Mouse (Mus musculus): ENCODE measurements around the gene Grid1.

Gene Grid1

DNA sequence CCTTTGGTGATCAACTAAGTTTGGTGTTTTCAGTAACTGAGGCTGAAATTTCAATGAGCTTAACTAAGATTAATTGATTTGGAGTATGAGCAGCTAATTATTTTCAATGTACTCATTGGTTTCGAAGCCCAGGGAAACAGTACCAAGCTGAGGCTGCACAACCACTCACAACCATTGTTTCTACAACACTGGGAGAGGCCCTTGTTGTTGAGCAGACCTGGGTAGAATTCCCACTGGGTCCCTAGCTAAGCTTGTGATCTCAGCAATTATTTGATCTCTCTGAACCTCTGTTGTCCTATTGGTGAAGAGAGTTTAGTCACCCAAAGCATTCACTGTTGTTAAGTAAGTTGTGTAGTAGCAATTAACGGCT is 293.4 kb downstream of the Grid1 start:
- DNase-seq (ENCODE audit: low spot score), result no peak

DNA sequence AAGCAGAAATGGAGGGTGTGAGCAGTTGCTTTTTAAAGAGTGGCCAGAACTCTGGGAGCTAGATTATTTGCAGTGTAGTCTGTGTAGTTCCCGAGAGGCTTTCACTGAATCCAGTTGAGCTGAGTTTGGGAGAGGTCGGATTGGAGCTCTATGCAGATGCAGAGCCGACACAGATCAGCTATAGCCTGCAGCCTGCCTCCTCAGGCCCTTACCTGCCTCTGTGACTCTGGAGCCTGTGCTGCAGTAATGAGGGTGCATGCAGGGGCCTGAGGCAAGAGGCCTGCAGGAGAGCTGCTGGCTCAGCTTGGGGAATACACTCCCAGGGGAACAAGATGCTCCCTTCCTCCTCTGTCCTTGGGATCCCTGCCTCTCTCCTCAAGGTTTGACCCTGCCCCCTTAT is 296.0 kb downstream of the Grid1 start:
- DNase-seq (ENCODE audit: low spot score), result no peak

DNA sequence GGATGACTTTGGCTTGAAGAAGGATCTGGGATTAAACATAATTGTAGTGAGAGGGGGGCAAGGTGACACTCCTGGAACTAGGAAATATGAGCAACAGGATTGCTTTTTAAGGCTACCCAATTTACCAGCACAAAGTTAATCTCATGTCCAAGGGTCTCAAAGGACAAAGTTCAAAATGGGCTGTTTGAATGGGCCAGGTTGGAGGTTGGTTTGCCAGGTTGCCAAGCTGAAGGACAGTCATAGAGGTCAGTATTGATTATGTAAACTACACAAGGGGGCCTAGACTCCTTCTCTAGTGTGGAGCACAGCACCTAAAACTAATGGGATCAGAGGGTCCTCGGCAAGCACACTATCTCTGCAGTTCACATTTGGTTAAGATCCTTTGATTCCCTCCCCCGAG is 300.2 kb downstream of the Grid1 start:
- DNase-seq (ENCODE audit: low spot score), result no peak

DNA sequence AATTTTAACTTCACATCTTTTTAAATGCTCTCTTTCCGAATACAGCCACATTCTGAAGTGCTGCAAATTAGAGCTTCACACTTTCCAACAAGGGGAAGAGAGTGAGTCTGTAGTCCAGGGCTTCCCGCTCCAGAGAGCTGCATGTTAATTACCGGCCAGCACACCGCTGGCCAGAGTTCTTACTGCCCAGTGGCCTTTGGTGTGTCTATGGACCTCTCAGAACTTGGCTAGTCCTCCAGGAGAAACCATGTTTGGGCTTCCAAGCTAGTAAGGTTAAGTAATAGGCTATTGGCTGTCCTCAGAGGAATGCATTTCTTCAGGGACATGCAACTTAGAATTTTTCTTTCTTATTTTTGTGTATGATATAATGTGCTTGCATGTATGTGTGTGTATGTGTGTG is 301.0 kb downstream of the Grid1 start:
- DNase-seq (ENCODE audit: low spot score), result no peak

DNA sequence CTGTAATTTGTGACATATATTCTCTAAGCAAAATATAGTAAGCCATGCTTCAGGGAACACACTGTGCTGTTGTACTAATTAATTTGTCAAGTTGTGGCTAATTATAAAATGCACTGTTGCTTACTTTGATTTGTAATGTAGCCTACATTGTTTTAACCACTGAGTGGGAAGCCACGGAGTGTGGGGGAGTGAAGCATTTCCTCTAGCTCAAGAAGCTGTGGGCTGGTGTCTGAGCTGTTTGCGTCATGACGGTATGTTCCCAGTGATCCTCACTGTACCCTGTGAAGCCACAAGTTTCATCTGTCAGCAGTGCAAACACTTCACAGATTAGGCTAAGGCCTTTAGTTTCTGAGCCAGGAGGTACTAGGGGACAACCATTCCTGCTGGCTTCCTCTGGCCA is 302.2 kb downstream of the Grid1 start:
- no peak for DNase-seq (ENCODE audit: low spot score)

DNA sequence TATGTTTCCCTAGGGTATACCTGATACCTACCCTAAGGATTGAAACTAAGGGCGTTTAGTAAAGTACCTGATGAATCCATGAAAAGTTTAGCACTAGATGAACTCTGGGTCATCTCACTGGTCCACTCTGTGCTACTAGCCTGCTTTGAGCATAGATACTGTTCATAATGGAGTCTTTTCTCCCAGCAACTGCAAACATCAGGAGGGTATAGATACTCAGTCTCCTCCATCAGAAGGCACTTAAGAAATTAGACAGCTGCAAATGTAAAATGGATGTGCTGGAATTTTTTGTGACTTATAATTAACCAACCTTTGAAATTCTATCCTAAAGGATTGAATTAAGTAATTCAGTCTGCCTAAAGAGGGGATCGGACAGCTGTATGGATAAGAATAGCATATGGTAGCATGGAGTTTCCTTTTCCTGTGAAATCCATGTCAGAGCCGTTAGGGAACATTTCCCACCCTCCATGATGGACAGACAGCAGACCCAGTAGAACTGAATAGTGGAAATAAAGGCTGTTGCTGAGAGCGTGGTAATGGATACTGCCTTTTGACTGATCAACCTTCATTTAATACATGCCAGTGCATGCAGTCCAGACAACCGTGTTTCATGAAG is 303.5 kb downstream of the Grid1 start:
- no peak for DNase-seq (ENCODE audit: low spot score)

DNA sequence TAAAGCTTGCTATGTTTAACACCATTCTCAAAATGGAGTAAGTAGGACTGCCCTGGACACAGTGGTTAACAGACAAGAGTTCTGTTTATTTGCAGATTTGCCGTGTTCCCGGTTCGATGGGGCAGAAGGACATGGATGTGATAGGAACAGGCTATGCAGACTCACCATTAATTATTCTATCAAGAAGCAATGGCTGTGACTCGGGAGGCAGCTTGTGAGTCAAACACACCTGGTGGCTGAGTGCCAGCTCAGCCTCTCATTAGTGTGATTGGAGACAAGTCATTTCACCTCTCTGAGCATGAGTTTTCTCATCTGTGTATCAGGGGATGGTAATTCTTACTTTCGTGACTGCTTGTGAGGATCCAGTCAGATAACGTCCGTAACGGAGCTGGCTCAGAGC is 307.7 kb downstream of the Grid1 start:
- no peak for DNase-seq (ENCODE audit: low spot score)

DNA sequence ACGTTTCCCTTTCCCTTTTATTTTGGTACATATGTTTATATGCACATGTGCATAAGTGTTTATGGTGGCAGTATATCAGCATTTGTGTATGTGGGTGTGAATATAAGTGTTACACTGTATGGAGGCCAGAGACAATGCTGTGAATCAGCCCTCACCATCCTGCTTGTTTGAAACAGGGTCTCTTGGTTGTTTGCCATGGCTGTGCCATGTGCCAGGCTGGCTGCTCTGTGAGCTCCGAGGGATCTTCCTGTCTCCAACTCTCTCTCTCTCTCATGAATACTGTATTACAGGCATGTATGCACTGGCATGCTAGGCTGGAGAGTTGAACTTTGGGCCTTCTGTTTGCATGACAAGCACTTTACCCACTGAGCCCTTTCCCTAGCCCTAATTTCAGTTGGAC is 315.1 kb downstream of the Grid1 start:
- DNase-seq (ENCODE audit: low spot score), result no peak

DNA sequence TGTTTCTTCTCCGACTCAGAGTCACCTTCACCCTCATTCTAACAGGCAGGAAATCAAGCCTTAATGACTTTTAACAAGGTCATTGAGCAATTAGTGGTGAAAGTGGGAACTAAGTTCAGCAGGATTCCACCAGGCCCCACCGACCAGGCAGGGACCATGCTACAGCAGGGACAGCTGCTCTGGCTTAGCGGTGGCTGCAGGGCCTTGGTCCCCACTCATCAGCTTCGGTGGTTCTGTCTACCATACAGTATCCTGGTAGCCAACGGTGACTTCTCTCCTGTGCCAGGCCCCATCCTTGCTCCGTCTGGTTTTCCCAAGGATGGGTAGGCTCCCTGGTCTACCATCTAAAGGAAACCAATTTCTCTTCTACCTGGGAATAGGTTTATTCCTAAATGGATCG is 318.2 kb downstream of the Grid1 start:
- no peak for DNase-seq (ENCODE audit: low spot score)

DNA sequence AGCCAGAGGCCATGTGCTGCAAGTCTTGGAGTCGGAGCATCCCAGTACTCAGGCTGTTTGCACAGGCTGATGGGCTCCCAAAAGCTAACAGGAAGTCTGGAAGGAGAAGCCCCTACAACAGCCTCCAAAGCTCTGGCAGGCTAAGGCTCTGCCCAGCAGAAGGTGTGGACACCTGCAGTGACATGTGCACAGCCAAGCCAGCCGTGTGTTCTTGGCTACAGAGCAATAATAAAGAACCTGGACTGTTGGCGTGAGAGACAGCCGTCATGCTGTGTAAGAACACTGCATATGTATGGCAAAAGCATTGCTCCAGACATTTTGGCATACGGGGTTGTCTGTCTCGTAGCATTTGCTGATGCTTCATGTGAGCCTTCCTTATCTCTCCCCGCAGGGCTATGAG is 319.9 kb downstream of the Grid1 start:
- DNase-seq (ENCODE audit: low spot score), result no peak

DNA sequence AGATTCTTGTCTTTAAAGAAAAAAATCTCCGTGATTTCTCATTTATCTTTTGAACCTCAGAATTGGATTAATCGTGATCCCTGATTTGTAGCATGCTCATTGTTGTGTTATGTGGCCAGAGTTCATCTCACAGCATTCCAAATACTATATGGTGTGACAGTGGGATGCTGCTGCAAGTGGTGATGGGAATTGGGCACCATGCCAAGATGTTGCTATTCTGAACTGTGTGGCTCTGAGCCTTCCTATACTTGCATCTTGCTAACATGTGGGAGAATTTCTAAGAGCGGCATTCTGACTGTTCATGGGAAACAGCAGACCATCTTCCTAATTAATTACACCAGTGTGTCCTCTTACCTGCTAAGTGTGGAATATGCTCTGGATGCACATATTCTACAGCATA is 332.5 kb downstream of the Grid1 start:
- no peak for DNase-seq (ENCODE audit: low spot score)

DNA sequence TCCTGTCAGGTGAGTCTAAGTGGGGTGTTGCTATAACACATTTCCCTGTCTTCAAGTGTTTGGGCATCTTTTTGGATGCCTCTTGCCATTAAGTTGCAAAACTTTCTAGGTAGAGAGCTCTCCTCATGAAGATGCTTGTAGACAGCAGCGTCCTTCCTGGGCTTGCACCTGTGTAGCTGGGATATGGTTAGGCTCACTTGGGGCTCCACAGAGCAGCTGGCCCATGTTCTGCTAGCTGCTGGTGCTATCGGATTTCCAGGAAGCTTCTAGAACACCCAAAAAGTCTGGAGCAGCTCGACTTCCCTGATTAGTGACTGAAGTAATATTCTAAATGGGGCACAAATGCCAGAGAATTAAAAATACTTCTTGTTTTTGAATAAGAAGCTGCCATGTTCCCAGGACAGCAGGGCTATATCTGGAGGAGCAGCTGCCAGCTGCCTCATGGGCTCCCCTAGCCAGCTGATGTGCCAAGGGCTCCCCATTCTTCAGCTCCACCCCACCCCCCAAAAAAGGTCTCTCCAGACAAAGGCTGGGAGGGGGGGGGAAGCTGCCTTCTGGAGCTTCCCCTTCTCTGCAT is 333.9 kb downstream of the Grid1 start:
- DNase-seq (ENCODE audit: low spot score), result no peak

DNA sequence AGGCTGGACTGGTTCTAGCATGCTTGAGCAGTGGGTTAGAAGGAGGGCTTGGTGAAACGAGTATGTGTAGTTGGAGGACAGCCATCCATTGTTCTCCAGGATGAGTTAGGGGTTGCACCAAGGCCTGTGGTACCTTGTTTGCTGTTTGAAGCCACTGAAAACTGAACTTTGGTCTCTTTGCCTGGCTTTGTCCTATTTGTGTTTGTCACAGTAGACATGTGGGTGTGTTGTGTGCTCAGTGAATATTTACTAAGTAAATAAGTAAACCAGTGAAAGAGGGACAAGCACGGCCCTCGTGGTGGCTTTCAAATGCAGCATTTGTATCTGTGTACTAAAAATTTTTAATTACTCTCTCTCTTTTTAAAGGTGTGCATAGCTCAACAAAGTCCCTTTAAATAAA is 334.5 kb downstream of the Grid1 start:
- DNase-seq (ENCODE audit: low spot score), result no peak

DNA sequence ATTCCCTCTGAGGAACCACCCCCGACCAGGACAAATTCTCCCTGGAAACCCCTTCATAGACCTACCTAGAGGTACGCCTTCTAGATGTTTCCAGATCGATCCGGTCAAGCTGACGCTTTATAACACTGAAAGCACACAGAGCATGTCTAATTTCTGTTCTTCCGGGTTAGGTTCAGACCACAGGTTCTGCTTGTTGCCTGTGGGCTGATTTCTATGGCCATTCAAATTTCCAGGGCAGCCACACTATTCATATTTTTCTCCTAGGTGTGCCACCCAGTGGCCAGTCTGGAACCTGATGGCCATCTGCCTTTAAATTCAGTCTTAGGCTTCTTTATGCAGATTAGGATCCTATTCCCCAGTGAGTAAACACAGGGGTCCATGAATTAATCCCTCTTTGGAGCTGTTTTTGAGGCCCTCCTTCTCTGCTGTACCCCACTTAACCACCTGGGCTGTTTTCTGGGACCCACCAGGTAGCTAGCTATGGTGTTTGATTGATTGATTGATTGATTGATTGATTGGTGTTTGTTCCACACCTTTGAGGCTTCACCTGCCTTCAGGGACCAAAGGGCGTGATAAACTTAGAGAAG is 337.3 kb downstream of the Grid1 start:
- DNase-seq (ENCODE audit: low spot score), result no peak

DNA sequence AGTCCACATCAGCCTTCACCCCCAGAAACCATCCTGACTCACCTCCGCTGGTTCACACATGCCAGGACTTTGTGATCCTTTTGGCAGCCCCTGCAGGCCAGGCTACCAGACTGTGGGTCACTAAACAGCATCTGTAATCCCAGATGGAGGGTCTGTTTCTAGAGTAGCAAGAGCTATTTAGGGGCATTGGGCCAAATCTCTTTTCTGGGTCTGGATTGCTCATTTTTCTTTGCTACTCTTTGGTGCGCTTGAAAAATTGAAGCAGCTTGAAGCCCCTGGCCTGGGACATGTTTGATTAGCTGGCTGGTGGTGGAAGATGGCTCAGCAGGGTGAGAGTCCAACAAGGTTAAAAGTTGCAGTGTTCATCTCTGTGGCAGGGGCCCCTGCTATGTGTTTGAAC is 339.4 kb downstream of the Grid1 start:
- no peak for DNase-seq (ENCODE audit: low spot score)

DNA sequence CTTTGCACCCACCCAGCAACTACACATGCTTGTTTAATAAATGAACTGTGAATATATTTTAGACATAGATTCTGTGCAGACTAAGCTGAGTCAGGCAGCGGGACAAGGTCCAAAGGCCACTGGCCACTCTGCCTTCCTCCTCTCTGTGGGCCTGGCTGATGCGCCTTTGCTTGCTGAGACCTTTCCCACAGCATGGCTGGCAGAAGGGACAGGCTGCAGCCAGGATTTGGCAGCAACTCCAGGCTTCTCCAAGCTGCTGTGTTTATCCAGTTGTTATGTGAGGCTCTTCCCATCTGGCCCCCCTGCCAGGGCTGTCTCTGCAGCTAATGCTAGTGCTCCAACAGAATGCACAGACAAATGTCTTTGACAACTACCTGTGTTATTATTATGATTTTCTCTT is 347.5 kb downstream of the Grid1 start:
- no peak for DNase-seq (ENCODE audit: low spot score)

DNA sequence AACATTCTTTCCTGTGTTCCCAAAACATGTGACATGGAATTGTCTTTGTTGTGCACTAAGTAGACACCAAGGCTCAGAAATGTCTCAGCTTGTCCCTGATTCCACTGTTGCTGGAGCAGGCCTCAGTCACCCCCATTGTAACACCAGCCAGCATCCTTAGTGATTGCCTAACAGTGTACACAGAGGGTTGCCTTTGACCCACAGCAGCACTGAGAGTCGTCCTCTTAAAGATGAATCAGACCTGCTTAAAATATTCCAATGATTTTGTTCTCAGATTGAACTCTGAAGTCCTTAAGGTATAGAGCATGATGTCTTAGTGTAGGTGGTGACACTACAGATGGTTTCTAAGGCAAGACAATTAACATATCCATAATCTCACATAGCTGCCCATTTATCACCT is 354.0 kb downstream of the Grid1 start:
- DNase-seq (ENCODE audit: low spot score), result no peak

DNA sequence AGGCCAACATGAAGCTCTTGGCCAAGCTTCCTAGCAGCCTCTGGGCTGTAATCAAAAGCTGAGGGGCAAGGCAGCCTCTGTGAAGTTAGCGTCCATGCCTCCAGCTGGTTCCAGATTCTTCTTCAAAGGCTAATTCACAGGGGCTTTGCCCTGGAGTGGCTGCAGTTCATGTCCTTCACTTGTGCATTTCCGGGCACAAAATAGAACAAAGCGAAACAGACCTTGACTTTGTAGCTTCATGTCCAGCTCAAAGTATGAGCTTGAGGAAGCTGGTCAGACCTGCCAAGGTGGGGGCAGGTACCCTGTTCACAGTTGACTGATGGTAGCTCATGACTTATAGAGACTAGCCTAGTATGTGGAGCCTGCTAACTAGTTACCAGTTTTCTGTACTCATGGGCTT is 356.1 kb downstream of the Grid1 start:
- no peak for DNase-seq (ENCODE audit: low spot score)

DNA sequence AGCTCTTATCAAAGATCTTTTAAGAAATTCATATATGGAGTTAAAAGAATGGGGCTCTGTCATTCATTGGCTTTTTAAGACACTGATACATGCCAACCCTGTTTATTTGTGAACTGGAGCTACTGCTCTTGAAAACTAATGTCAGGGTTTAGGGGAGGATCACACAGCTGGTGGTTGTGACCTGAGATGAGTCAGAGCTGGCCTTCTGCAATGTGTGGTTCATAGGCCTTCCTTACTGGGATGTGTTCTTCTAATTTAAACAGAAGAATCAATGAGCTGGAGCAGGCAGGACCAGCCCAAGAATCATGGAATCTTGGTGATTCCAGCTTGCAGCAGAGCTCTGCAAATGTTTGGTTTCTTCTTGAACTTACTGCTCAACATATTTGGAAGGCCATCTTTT is 359.2 kb downstream of the Grid1 start:
- DNase-seq (ENCODE audit: low spot score), result no peak

DNA sequence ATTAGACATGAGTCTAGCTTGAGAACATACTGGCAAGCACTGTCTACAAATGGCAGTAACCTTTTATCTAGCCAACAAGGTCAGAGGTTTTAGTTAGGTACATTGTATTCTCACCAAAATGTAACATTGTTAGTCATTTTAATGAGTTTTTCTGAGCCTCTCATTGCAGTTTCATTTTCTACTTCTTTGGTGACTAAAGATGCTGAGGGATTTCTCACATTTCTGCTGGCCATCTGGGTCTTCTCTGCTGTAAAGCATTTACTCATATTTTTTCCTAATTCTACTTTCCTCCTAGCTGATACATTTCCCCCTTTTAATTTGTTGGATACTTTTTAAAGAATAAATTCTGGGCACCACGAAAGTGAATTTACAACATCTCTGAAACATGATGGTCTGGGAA is 365.5 kb downstream of the Grid1 start:
- DNase-seq (ENCODE audit: low spot score), result no peak

DNA sequence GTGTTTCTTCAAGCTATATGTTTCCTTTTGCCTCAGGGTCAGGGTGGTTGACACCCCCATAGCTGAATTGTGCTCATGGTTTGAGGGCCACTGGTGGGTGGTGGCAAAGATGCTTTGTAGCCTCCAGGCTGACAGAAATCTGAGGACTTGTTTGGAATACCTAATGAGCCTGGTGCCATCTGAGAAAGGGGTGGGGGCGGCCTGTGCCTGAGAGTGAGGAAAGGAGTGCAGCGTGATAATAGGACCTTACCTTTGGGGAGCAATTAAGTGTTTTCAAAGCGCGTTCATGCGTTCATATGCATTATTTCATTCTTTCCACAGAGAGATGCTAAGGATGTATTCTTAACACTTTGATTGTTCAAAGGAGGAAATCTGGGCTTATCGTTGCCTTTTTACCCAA is 372.3 kb downstream of the Grid1 start:
- no peak for DNase-seq (ENCODE audit: low spot score)

DNA sequence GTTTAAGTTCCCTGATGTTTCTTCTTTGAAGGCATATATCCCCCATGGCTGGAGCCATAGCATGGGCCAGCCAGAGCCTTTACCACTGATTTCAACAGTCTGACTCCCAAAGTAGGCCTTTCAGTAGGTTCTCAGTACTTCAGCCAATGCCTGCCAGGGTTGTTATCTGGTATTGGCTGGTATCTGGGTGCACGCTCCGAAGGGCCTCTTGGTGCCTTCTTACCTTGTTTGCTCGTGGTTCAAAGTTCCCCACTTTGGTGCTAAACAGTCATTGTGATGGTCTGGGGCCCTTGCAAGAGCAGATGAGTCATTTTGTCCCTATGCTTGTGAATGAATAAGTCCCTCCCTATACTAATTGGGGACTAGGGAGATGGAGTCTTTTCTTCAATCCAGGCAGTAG is 377.5 kb downstream of the Grid1 start:
- DNase-seq (ENCODE audit: low spot score), result no peak

DNA sequence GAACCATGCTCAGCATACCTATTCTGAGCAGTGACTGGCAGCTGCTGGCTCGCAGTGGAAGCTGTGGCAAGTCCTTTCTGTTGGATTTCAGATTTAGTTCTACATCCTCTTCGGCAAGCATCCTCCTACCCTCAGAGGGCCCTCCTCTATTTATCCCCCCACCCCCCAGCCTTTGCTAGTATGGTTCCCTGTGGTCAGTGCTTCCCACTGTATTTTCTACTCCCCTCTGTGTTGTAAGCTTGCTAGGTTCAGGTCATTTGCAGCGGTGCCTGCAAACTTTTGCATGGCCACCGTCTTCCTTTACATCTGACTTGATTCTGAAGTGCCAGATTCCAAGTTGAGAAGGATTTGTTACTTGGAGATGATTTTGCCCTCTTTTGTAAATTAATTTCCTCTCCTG is 378.5 kb downstream of the Grid1 start:
- no peak for DNase-seq (ENCODE audit: low spot score)

DNA sequence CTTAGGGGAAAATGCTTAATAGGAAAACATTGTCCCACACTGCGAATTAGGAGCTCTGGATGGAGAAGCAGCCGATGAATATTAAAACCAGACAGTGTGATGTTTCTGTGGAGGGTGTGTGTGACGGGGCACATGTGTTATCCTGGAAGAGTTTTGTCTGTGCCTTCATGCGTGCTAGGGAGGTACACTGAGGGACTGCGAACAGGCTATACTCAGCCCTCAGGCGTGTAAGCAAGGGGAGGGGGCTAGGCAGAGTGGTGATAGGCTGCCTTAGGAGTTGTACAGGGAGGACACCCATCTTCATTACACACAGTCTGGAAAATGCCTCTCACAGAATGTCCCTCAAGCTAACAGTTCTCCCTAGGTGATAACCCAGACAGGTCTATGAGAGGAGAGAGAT is 379.0 kb downstream of the Grid1 start:
- DNase-seq (ENCODE audit: low spot score), result no peak

Measured in urinary bladder, postnatal 14 days (tissue).